Comparison of ENCODE assay signal across 9 mouse cellular contexts in the genomic region with DNA sequence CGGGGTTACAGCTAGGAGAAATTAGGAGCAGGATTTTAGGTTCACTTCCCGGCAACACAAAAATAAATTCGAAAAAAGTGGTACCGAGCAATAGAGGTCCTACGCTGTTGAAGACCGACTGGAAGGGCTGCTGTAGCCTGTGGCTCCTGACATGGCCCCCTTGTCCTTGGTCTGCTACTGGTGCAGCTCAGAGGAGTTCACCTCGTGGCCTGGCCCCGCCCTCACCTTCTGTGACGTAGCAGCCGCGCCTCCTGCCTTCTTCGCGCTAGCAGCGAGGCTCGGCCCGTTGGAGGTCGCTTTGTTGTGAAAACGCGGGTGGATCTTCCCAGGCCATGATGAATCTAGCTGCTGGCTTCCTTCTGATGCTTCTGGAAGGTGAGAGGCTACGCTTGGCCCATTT. TPM values are rescaled to one million over a fixed set of nuclear protein-coding genes. Genes with fewer than 3 reads are reported as not detected.
A peak's percentile ranks its signal among the peaks of the same experiment; 100 is the strongest.
DNase-seq lines count a peak whose midpoint lies in the region; ATAC-seq and TF ChIP-seq lines count a peak whose summit lies in the region.
"Had no signal": no experiment of that assay in that cellular context is flagged by ENCODE, and none has a peak within 500 bp of the region (broad histone marks: within the 10 kb centered on the region; RNA-seq: fewer than 3 reads in every experiment).

Gene Acrbp, plus strand, starts transcription at position 12 of the 400 bp plus-strand sequence.

- TF ChIP-seq CTCF in ES-Bruce4 (IDR thresholded peaks at IDR 0.05; ENCODE audit: low read depth, low read length) = no peak

- no peak within 1 kb of the TSS for H3K4me2 ChIP-seq in limb, embryonic 15.5 days

- peaks cover 3% of the 10 kb centered on the region for H3K36me3 ChIP-seq in ES-Bruce4 (ENCODE audit: control insufficient read depth, insufficient read depth, low read length, poor library complexity, severe bottlenecking)
- peaks cover 95% of the 10 kb centered on the region for H3K36me3 ChIP-seq in forebrain, embryonic 10.5 days (replicated peaks)
- H3K36me3 ChIP-seq in limb, embryonic 15.5 days = peaks cover 91% of the 10 kb centered on the region

- H3K27ac ChIP-seq in ES-Bruce4 (ENCODE audit: insufficient read depth, low read length) = no peak within 1 kb of the TSS
- H3K27ac ChIP-seq in forebrain, embryonic 10.5 days = no peak within 1 kb of the TSS
- no peak within 1 kb of the TSS for H3K27ac ChIP-seq in limb, embryonic 15.5 days

- peak within 1 kb of the TSS; percentile 37 for H3K4me3 ChIP-seq in ES-Bruce4 (ENCODE audit: low read depth, low read length)
- H3K4me3 ChIP-seq in forebrain, embryonic 10.5 days = no peak within 1 kb of the TSS
- H3K4me3 ChIP-seq in limb, embryonic 15.5 days = no peak within 1 kb of the TSS

- DNase-seq in kidney, postnatal 4 days = peak; percentile 34 to 40
- DNase-seq in kidney, adult 11 months = no peak
- no peak for DNase-seq in forebrain, embryonic 10.5 days (ENCODE audit: extremely low spot score, low spot score)
- DNase-seq in right cerebral cortex, postnatal 14 days = no peak
- no peak for DNase-seq in urinary bladder, postnatal 14 days (ENCODE audit: low spot score)

- 0 out of 2 replicates have a peak, but pooled peaks have one; percentile 27 for TF ChIP-seq EP300 in ES-Bruce4 (IDR thresholded peaks at IDR 0.05; ENCODE audit: insufficient read depth, low read depth, low read length)

- peak; percentile 10 for TF ChIP-seq POLR2A in ES-Bruce4 (IDR thresholded peaks at IDR 0.05; ENCODE audit: insufficient read depth, low read length)

- peak within 1 kb of the TSS; percentile 39 for H3K9ac ChIP-seq in ES-Bruce4 (ENCODE audit: low read depth, poor library complexity, severe bottlenecking)
- H3K9ac ChIP-seq in limb, embryonic 15.5 days = no peak within 1 kb of the TSS

- no peaks in the 10 kb centered on the region for H3K27me3 ChIP-seq in ES-Bruce4 (ENCODE audit: control insufficient read depth, insufficient read depth, low read length, poor library complexity, severe bottlenecking)
- no peaks in the 10 kb centered on the region for H3K27me3 ChIP-seq in forebrain, embryonic 10.5 days (ENCODE audit: poor library complexity, severe bottlenecking)
- H3K27me3 ChIP-seq in limb, embryonic 15.5 days = no peaks in the 10 kb centered on the region

- ATAC-seq in limb, embryonic 15.5 days (ENCODE audit: insufficient number of reproducible peaks, low FRiP score, low TSS enrichment, low read depth) = no peak
- no peak for ATAC-seq in erythroid progenitor cell, adult 5-6 weeks (replicated peaks; ENCODE audit: low FRiP score, poor library complexity, severe bottlenecking)

- no peaks in the 10 kb centered on the region for H3K9me3 ChIP-seq in ES-Bruce4 (replicated peaks; ENCODE audit: control insufficient read depth, insufficient read depth, low read length, poor library complexity, severe bottlenecking)
- no peaks in the 10 kb centered on the region for H3K9me3 ChIP-seq in forebrain, embryonic 10.5 days
- H3K9me3 ChIP-seq in limb, embryonic 15.5 days = no peaks in the 10 kb centered on the region
- H3K9me3 ChIP-seq: G1E had no signal

- H3K4me1 ChIP-seq in ES-Bruce4 (ENCODE audit: control insufficient read depth, insufficient read depth, low read length) = no peaks in the 10 kb centered on the region
- peaks cover 7% of the 10 kb centered on the region for H3K4me1 ChIP-seq in forebrain, embryonic 10.5 days
- no peaks in the 10 kb centered on the region for H3K4me1 ChIP-seq in limb, embryonic 15.5 days

- WGBS in forebrain, embryonic 10.5 days = 33% methylated on average over 20 of the region's 20 CpGs
- 35% methylated on average over 20 of the region's 20 CpGs for WGBS in limb, embryonic 15.5 days

RNA-seq across cellular contexts. Expression of gene Acrbp, which starts in this region (rescaled TPM):
- polyA plus RNA-seq in ES-Bruce4 (2011; ENCODE audit: insufficient read depth, insufficient read length, low read depth, missing spikeins) = 25.3 and 25.7 TPM in 2 replicates
- 12.8 and 12.9 TPM in 2 replicates for polyA plus RNA-seq in forebrain, embryonic 10.5 days (2016; fragmentation: Nextera tagmentation; extraction: Ambion mirVana)
- polyA plus RNA-seq in limb, embryonic 15.5 days (2015; fragmentation: Nextera tagmentation; extraction: Ambion mirVana) = 9.9 and 12.4 TPM in 2 replicates
- total RNA-seq in erythroid progenitor cell, adult 5-6 weeks (2015; ENCODE audit: low replicate concordance) = 4.3 and 9.6 TPM in 2 replicates
- 0.68 and 9.4 TPM in 2 replicates for total RNA-seq in erythroid progenitor cell, adult 5-6 weeks (2017; ENCODE audit: low replicate concordance)

Comparison
In these comparisons a context has a peak if more than half of its experiments do, and no peak if none do; other contexts are left out.
1. DNase-seq: peak in kidney, postnatal 4 days (2 of 2); none in kidney, adult 11 months (single experiment), forebrain, embryonic 10.5 days (single experiment), right cerebral cortex, postnatal 14 days (single experiment) and urinary bladder, postnatal 14 days (single experiment).